Mouse (Mus musculus): Measurements from ENCODE around the gene Inpp5k. TPM values are rescaled to one million over a fixed set of nuclear protein-coding genes. Genes with fewer than 3 reads are reported as not detected.

Inpp5k gene
- total and polyA plus RNA-seq, 2 experiments from 2014 or later: 29.2 to 64.6 TPM

GRCm38 (mm10) chr11:75654471-75655390 lies 23.9 kb downstream of the Inpp5k start:
- peak overlapping the region; percentile 85 for H3K4me3 ChIP-seq (ENCODE audit: low read depth, low read length)
- ATAC-seq (ENCODE audit: insufficient read depth, low read depth): no peak
- H3K9me3 ChIP-seq (replicated peaks; ENCODE audit: control insufficient read depth, low read length): no peaks in the 10 kb centered on the region
- peak overlapping the region; percentile 98 for H3K27ac ChIP-seq (ENCODE audit: low read depth)
- H3K36me3 ChIP-seq (replicated peaks; ENCODE audit: control insufficient read depth, insufficient read depth, low read length): peaks cover 26% of the 10 kb centered on the region
- peaks cover 30% of the 10 kb centered on the region for H3K4me1 ChIP-seq (ENCODE audit: control insufficient read depth, insufficient read depth)
- H3K4me2 ChIP-seq (ENCODE audit: low read depth, low read length): peak overlapping the region; percentile 81
- 38% methylated on average over 25 of the region's 25 CpGs for WGBS
- peak; percentile 18 for DNase-seq (ENCODE audit: low spot score)
- TF ChIP-seq EP300 (IDR thresholded peaks at IDR 0.05; ENCODE audit: low read depth) (no peak), CTCF (IDR thresholded peaks at IDR 0.05; ENCODE audit: low read depth) (no peak)
- no peaks in the 10 kb centered on the region for H3K27me3 ChIP-seq (ENCODE audit: control insufficient read depth, insufficient read depth, low read length)
- peak overlapping the region; percentile 92 for H3K9ac ChIP-seq (replicated peaks; ENCODE audit: low read depth, low read length)

DNA sequence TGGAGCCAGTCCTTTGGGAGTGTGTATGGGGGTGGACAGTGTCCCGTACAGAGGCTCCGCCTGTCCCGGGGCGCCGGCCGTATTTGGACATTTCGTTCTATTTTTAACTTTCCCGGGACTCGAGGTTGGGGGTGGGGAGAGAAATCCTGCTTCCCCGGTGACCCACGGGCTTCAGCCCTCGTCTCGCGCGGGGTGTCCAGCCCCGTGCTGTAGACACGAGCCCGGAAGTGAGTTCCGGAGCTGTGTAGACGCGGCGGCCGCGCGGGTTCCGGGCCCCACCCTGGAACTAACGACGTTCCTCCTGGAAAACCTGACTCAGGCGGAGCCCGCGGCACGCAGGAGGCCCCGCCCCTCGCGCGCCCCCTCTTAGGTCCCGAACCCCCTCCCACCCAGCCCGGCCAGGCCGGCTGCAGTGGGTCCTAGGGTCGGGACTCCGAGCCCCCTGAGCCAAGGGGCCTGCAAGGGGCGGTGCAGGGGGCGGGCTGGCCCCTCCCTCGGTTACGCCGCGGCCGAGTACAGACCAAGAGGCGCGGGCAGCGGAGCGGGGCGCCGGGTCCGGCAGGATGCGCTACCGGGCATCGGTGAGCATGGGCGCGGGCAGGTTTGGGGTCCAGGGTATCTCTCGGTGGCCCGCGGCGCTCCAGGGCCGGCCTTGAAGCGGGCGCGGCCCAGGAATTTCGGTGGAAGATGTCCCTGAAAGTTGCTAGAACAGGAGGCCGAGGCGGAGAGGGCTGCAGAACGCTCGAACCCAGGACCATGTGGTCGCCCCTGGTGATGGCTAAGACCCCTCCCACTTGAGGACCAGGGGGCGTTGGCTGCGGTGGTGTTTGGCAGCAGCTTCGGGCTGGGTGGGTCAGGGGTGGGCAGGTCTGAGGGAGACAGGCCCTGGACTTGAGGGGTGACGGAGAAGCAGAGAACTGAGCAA lies 25.1 kb downstream of the Inpp5k start:
- under 1% methylated on average over 69 of the region's 78 CpGs for WGBS
- H3K4me1 ChIP-seq (ENCODE audit: control insufficient read depth, insufficient read depth): peaks cover 25% of the 10 kb centered on the region

GRCm38 (mm10) chr11:75656621-75657590 lies 26.1 kb downstream of the Inpp5k start:
- Histone ChIP-seq H3K4me3 (ENCODE audit: low read depth, low read length) (peak overlapping the region; percentile 85), H3K36me3 (replicated peaks; ENCODE audit: control insufficient read depth, insufficient read depth, low read length) (peaks cover 48% of the 10 kb centered on the region), H3K27me3 (ENCODE audit: control insufficient read depth, insufficient read depth, low read length) (no peaks in the 10 kb centered on the region), H3K4me1 (ENCODE audit: control insufficient read depth, insufficient read depth) (peaks cover 25% of the 10 kb centered on the region), H3K4me2 (ENCODE audit: low read depth, low read length) (peak overlapping the region; percentile 81), H3K27ac (ENCODE audit: low read depth) (peak overlapping the region; percentile 98), H3K9ac (replicated peaks; ENCODE audit: low read depth, low read length) (peak overlapping the region; percentile 92), H3K9me3 (replicated peaks; ENCODE audit: control insufficient read depth, low read length) (no peaks in the 10 kb centered on the region)
- TF ChIP-seq CTCF (IDR thresholded peaks at IDR 0.05; ENCODE audit: low read depth) (no peak), EP300 (IDR thresholded peaks at IDR 0.05; ENCODE audit: low read depth) (no peak)
- ATAC-seq (ENCODE audit: insufficient read depth, low read depth): no peak
- WGBS: 29% methylated on average over 19 of the region's 20 CpGs
- no peak for DNase-seq (ENCODE audit: low spot score)

More for the DNA sequence above, 25.1 kb downstream of the Inpp5k start:
- Histone ChIP-seq H3K9ac (replicated peaks; ENCODE audit: low read depth, low read length) (peak overlapping the region; percentile 92), H3K36me3 (replicated peaks; ENCODE audit: control insufficient read depth, insufficient read depth, low read length) (peaks cover 38% of the 10 kb centered on the region), H3K27ac (ENCODE audit: low read depth) (peak overlapping the region; percentile 98), H3K9me3 (replicated peaks; ENCODE audit: control insufficient read depth, low read length) (no peaks in the 10 kb centered on the region), H3K4me3 (ENCODE audit: low read depth, low read length) (peak overlapping the region; percentile 85), H3K27me3 (ENCODE audit: control insufficient read depth, insufficient read depth, low read length) (no peaks in the 10 kb centered on the region), H3K4me2 (ENCODE audit: low read depth, low read length) (peak overlapping the region; percentile 81)
- ATAC-seq (ENCODE audit: insufficient read depth, low read depth) (peak; percentile 47), DNase-seq (ENCODE audit: low spot score) (peak; percentile 83)
- TF ChIP-seq EP300 (IDR thresholded peaks at IDR 0.05; ENCODE audit: low read depth) (peak; percentile 41; the same call in 1 of the 2 replicates), CTCF (IDR thresholded peaks at IDR 0.05; ENCODE audit: low read depth) (no peak)

DNA sequence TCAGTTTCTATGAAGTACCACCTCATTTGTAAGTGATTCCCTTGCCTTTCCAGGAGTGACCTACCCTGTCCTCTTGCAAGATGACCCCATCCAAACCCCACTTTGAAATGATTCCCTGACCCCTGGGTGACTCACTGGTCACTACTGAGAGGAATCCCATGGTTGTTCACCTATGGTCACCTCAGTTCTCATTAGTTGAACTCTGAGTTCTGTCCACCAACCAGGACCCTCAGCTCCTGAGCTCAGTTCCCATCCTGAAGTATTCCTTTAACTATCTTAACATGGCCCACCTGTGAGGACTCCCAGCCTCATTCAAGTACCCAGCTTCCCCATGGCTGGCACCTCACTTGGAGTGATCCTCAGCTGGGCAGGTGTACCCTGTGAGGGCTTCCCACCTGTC lies 27.1 kb downstream of the Inpp5k start:
- Histone ChIP-seq H3K27me3 (ENCODE audit: control insufficient read depth, insufficient read depth, low read length) (no peaks in the 10 kb centered on the region), H3K4me1 (ENCODE audit: control insufficient read depth, insufficient read depth) (peaks cover 18% of the 10 kb centered on the region), H3K9me3 (replicated peaks; ENCODE audit: control insufficient read depth, low read length) (no peaks in the 10 kb centered on the region), H3K9ac (replicated peaks; ENCODE audit: low read depth, low read length) (no peak overlapping the region), H3K4me3 (ENCODE audit: low read depth, low read length) (no peak overlapping the region), H3K36me3 (replicated peaks; ENCODE audit: control insufficient read depth, insufficient read depth, low read length) (peaks cover 57% of the 10 kb centered on the region), H3K4me2 (ENCODE audit: low read depth, low read length) (no peak overlapping the region), H3K27ac (ENCODE audit: low read depth) (no peak overlapping the region)
- TF ChIP-seq EP300 (IDR thresholded peaks at IDR 0.05; ENCODE audit: low read depth): no peak
- ATAC-seq (ENCODE audit: insufficient read depth, low read depth): no peak
- DNase-seq (ENCODE audit: low spot score): no peak

Data from heart, postnatal 0 days (tissue).